In the genomic region with DNA sequence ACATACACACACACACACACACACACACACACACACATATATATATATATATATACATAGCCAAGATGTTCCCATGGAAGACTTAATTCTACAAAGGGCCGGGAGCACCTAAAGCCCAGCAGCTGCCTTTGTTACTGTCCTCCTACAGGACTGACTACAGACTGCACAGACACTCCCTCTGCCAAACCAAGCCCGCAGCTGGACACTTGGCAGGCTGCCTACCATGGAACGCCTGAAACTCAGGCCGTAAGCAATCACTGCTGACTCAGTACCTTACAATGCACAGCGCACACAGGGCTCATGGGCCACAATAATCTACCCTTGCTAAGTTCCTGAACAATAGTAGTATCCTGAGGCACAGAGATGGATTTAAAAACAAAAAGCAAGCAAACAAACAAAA, we compare ENCODE assay signal across 7 mouse cellular contexts.
DNase-seq lines count a peak whose midpoint lies in the region; ATAC-seq and TF ChIP-seq lines count a peak whose summit lies in the region.

No protein-coding gene starts in this region.

- H3K4me2 ChIP-seq in embryonic facial prominence, embryonic 14.5 days (ENCODE audit: low read depth, low read length), result no peak overlapping the region
- H3K4me2 ChIP-seq in heart, embryonic 11.5 days, result no peak overlapping the region
- no peak overlapping the region for H3K4me2 ChIP-seq in kidney, embryonic 15.5 days
- H3K4me2 ChIP-seq in limb, embryonic 14.5 days (replicated peaks; ENCODE audit: low read depth, low read length, severe bottlenecking), result no peak overlapping the region

- 36% methylated on average over 5 of the region's 5 CpGs for WGBS in embryonic facial prominence, embryonic 14.5 days
- 26% methylated on average over 5 of the region's 5 CpGs for WGBS in heart, embryonic 11.5 days (ENCODE audit: insufficient replicate concordance)
- WGBS in kidney, embryonic 15.5 days, result 39% methylated on average over 5 of the region's 5 CpGs
- 46% methylated on average over 5 of the region's 5 CpGs for WGBS in limb, embryonic 14.5 days

- DNase-seq in adrenal gland, postnatal 14 days, result peak; percentile 79
- peak; percentile 84 for DNase-seq in embryonic facial prominence, embryonic 14.5 days (ENCODE audit: low spot score)
- DNase-seq in limb, embryonic 14.5 days (ENCODE audit: low spot score), result peak; percentile 72
- peak; percentile 69 for DNase-seq in ovary, postnatal 14 days (ENCODE audit: low spot score)

- no peak overlapping the region for H3K27ac ChIP-seq in embryonic facial prominence, embryonic 14.5 days (replicated peaks; ENCODE audit: low read depth, low read length)
- H3K27ac ChIP-seq in heart, embryonic 11.5 days (ENCODE audit: low read depth, low read length), result no peak overlapping the region
- no peak overlapping the region for H3K27ac ChIP-seq in kidney, embryonic 15.5 days
- H3K27ac ChIP-seq in limb, embryonic 14.5 days (replicated peaks; ENCODE audit: low read depth, low read length), result no peak overlapping the region

- H3K4me1 ChIP-seq in embryonic facial prominence, embryonic 14.5 days (ENCODE audit: control insufficient read depth, insufficient read depth, low read length), result 0 out of 2 replicates have a peak, but pooled peaks cover 3% of the 10 kb centered on the region
- peaks cover 9% of the 10 kb centered on the region for H3K4me1 ChIP-seq in heart, embryonic 11.5 days (ENCODE audit: control insufficient read depth, insufficient read depth, low read length)
- H3K4me1 ChIP-seq in kidney, embryonic 15.5 days, result 0 out of 2 replicates have a peak, but pooled peaks cover 3% of the 10 kb centered on the region
- H3K4me1 ChIP-seq in limb, embryonic 14.5 days (ENCODE audit: control insufficient read depth, insufficient read depth, low read length), result peaks cover 4% of the 10 kb centered on the region; the same call in 1 of the 2 replicates

- no peaks in the 10 kb centered on the region for H3K9me3 ChIP-seq in embryonic facial prominence, embryonic 14.5 days (ENCODE audit: control insufficient read depth, low read length)
- H3K9me3 ChIP-seq in heart, embryonic 11.5 days (replicated peaks; ENCODE audit: control insufficient read depth, low read length), result no peaks in the 10 kb centered on the region
- no peaks in the 10 kb centered on the region for H3K9me3 ChIP-seq in kidney, embryonic 15.5 days (replicated peaks)
- no peaks in the 10 kb centered on the region for H3K9me3 ChIP-seq in limb, embryonic 14.5 days (ENCODE audit: control insufficient read depth, low read length)

- ATAC-seq in embryonic facial prominence, embryonic 14.5 days (ENCODE audit: low read depth), result peak; percentile 87
- ATAC-seq in heart, embryonic 11.5 days (replicated peaks; ENCODE audit: insufficient number of reproducible peaks, low FRiP score, low TSS enrichment), result peak; percentile 72; the same call in 1 of the 2 replicates
- peak; percentile 88 for ATAC-seq in kidney, embryonic 15.5 days (replicated peaks; ENCODE audit: low FRiP score)
- ATAC-seq in limb, embryonic 14.5 days (ENCODE audit: low FRiP score, low read depth), result peak; percentile 78
- ATAC-seq in erythroid progenitor cell, adult 5-6 weeks (replicated peaks; ENCODE audit: low FRiP score, poor library complexity, severe bottlenecking), result no peak

- no peaks in the 10 kb centered on the region for H3K36me3 ChIP-seq in embryonic facial prominence, embryonic 14.5 days (ENCODE audit: control insufficient read depth, insufficient read depth, low read length)
- no peaks in the 10 kb centered on the region for H3K36me3 ChIP-seq in heart, embryonic 11.5 days (ENCODE audit: control insufficient read depth, insufficient read depth, low read length)
- no peaks in the 10 kb centered on the region for H3K36me3 ChIP-seq in kidney, embryonic 15.5 days
- no peaks in the 10 kb centered on the region for H3K36me3 ChIP-seq in limb, embryonic 14.5 days (ENCODE audit: control insufficient read depth, insufficient read depth, low read length)

- no peak for TF ChIP-seq POLR2A in limb, embryonic 14.5 days (IDR thresholded peaks at IDR 0.05; ENCODE audit: borderline replicate concordance, extremely low read depth, insufficient read depth, insufficient read length)

- H3K9ac ChIP-seq in embryonic facial prominence, embryonic 14.5 days (ENCODE audit: low read depth, low read length), result no peak overlapping the region
- H3K9ac ChIP-seq in heart, embryonic 11.5 days (ENCODE audit: low read depth, low read length), result no peak overlapping the region
- H3K9ac ChIP-seq in kidney, embryonic 15.5 days, result no peak overlapping the region
- H3K9ac ChIP-seq in limb, embryonic 14.5 days (ENCODE audit: low read depth, low read length, severe bottlenecking), result no peak overlapping the region

- no peaks in the 10 kb centered on the region for H3K27me3 ChIP-seq in embryonic facial prominence, embryonic 14.5 days (replicated peaks; ENCODE audit: control insufficient read depth, insufficient read depth, low read length)
- no peaks in the 10 kb centered on the region for H3K27me3 ChIP-seq in heart, embryonic 11.5 days (ENCODE audit: control insufficient read depth, insufficient read depth, low read length)
- H3K27me3 ChIP-seq in kidney, embryonic 15.5 days, result no peaks in the 10 kb centered on the region
- no peaks in the 10 kb centered on the region for H3K27me3 ChIP-seq in limb, embryonic 14.5 days (ENCODE audit: control insufficient read depth, insufficient read depth, low read length)

- H3K4me3 ChIP-seq in embryonic facial prominence, embryonic 14.5 days (ENCODE audit: low read depth, low read length), result no peak overlapping the region
- no peak overlapping the region for H3K4me3 ChIP-seq in heart, embryonic 11.5 days (ENCODE audit: low read depth, low read length)
- H3K4me3 ChIP-seq in kidney, embryonic 15.5 days (replicated peaks), result no peak overlapping the region
- H3K4me3 ChIP-seq in limb, embryonic 14.5 days (replicated peaks; ENCODE audit: low read length), result no peak overlapping the region
